Mouse (Mus musculus) kidney, postnatal 10 days (tissue): Measurements from ENCODE around the gene Sypl.
A peak's percentile ranks its signal among the peaks of the same experiment; 100 is the strongest.
"Not testable (repeated sequence)": the region's sequence is repeated elsewhere in the genome, so short reads cannot be mapped to it uniquely, and the experiment has no call there.

Experiments
- DNase-seq: peaks from one replicate; pipeline ENCODE4 v3.0.0; 2021; ENCODE audit warnings: mixed read lengths

The Sypl gene

GRCm38 (mm10) chr12:32943951-32944350 lies 9.7 kb upstream of the Sypl start:
- no peak for DNase-seq

- no peak for DNase-seq
Measured at GRCm38 (mm10) chr12:32944884-32945454, 8.7 kb upstream of the Sypl start.

- no peak for DNase-seq
Measured at GRCm38 (mm10) chr12:32946376-32946775, 7.3 kb upstream of the Sypl start.

GRCm38 (mm10) chr12:32952416-32952815 lies 1.3 kb upstream of the Sypl start:
- peak; percentile 51 for DNase-seq

- no peak for DNase-seq
Measured at GRCm38 (mm10) chr12:32953066-32953465, 625 bp upstream of the Sypl start.

- no peak for DNase-seq
Measured at GRCm38 (mm10) chr12:32954216-32955021, 728 bp downstream of the Sypl start.

- DNase-seq = no peak
Measured at GRCm38 (mm10) chr12:32955037-32955436, 1.3 kb downstream of the Sypl start.

- DNase-seq = no peak
Measured at GRCm38 (mm10) chr12:32957211-32957610, 3.5 kb downstream of the Sypl start.

- no peak for DNase-seq
Measured at GRCm38 (mm10) chr12:32962132-32962531, 8.4 kb downstream of the Sypl start.

GRCm38 (mm10) chr12:32963858-32964257 lies 10.2 kb downstream of the Sypl start:
- DNase-seq = no peak

GRCm38 (mm10) chr12:32972287-32972686 lies 18.6 kb downstream of the Sypl start:
- DNase-seq = no peak

- no peak for DNase-seq
Measured at GRCm38 (mm10) chr12:32974893-32975292, 21.2 kb downstream of the Sypl start.

- DNase-seq = no peak
Measured at GRCm38 (mm10) chr12:32975501-32975900, 21.8 kb downstream of the Sypl start.

GRCm38 (mm10) chr12:32982631-32983030 lies 28.9 kb downstream of the Sypl start:
- DNase-seq = no peak

- DNase-seq = no peak
Measured at GRCm38 (mm10) chr12:32983081-32983480, 29.4 kb downstream of the Sypl start.

- no peak for DNase-seq
Measured at GRCm38 (mm10) chr12:32986284-32986683, 32.6 kb downstream of the Sypl start.

- peak; percentile 34 for DNase-seq
Measured at GRCm38 (mm10) chr12:32989731-32990130, 36.0 kb downstream of the Sypl start.

GRCm38 (mm10) chr12:32994081-32994480 lies 40.4 kb downstream of the Sypl start:
- DNase-seq = no peak

- peak; percentile 38 for DNase-seq
Measured at GRCm38 (mm10) chr12:32995081-32995834, 41.6 kb downstream of the Sypl start.

GRCm38 (mm10) chr12:32998766-32999165 lies 45.1 kb downstream of the Sypl start:
- DNase-seq = no peak

- DNase-seq = not testable (repeated sequence)
Measured at GRCm38 (mm10) chr12:32999778-33000177, 46.1 kb downstream of the Sypl start.

- no peak for DNase-seq
Measured at GRCm38 (mm10) chr12:33000402-33000801, 46.7 kb downstream of the Sypl start.

- DNase-seq = no peak
Measured at GRCm38 (mm10) chr12:33003339-33003965, 49.8 kb downstream of the Sypl start.
